Mouse (Mus musculus): Measurements from ENCODE around the gene Loxl4. TPM values are rescaled to one million over a fixed set of nuclear protein-coding genes. Genes with fewer than 3 reads are reported as not detected.

The Loxl4 gene
- total RNA-seq (2014; rRNA removed) (0.74 and 1.1 TPM in 2 replicates), polyA plus RNA-seq (2012; rRNA removed) (2.3 and 4.3 TPM in 2 replicates)

- no peaks in the 10 kb centered on the region for H3K27me3 ChIP-seq (ENCODE audit: control insufficient read depth, insufficient read depth, low read length)
- TF ChIP-seq CTCF (IDR thresholded peaks at IDR 0.05; ENCODE audit: low read depth, low read length) (no peak), POLR2A (IDR thresholded peaks at IDR 0.05; ENCODE audit: extremely low read depth, insufficient read depth, low read length) (no peak)
- H3K9ac ChIP-seq (ENCODE audit: low read depth, low read length) = peak within 1 kb of the TSS; percentile 54
- H3K36me3 ChIP-seq (ENCODE audit: control insufficient read depth, insufficient read depth, low read length) = no peaks in the 10 kb centered on the region
- WGBS = 2% methylated on average over 35 of the region's 37 CpGs
- no peaks in the 10 kb centered on the region for H3K79me2 ChIP-seq (ENCODE audit: control insufficient read depth, insufficient read depth, low read length)
- peak within 1 kb of the TSS; percentile 61 for H3K4me3 ChIP-seq (ENCODE audit: insufficient read depth, low read depth, low read length)
- DNase-seq (ENCODE audit: extremely low read depth, low read depth, low spot score) = peak; percentile 14
- H3K27ac ChIP-seq (replicated peaks; ENCODE audit: insufficient read depth, low read depth, low read length) = 0 out of 2 replicates have a peak within 1 kb of the TSS, but pooled peaks have one; percentile 8
- peaks cover 6% of the 10 kb centered on the region; the same call in 1 of the 2 replicates for H3K4me1 ChIP-seq (ENCODE audit: control insufficient read depth, insufficient read depth, low read length)
Observed at GRCm38 (mm10) chr19:42612654-42613053, at the start of gene Loxl4. Gene Loxl4, minus strand, starts transcription at chr19:42612813.

- H3K79me2 ChIP-seq (ENCODE audit: control insufficient read depth, insufficient read depth, low read length) = no peaks in the 10 kb centered on the region
- H3K4me1 ChIP-seq (ENCODE audit: control insufficient read depth, insufficient read depth, low read length) = peaks cover 7% of the 10 kb centered on the region
- H3K27me3 ChIP-seq (ENCODE audit: control insufficient read depth, insufficient read depth, low read length) = no peaks in the 10 kb centered on the region
- TF ChIP-seq POLR2A (IDR thresholded peaks at IDR 0.05; ENCODE audit: extremely low read depth, insufficient read depth, low read length) (no peak), CTCF (IDR thresholded peaks at IDR 0.05; ENCODE audit: low read depth, low read length) (peak; percentile 36; the same call in 1 of the 2 replicates)
- H3K4me3 ChIP-seq (ENCODE audit: insufficient read depth, low read depth, low read length) = no peak overlapping the region
- H3K36me3 ChIP-seq (ENCODE audit: control insufficient read depth, insufficient read depth, low read length) = no peaks in the 10 kb centered on the region
- WGBS = 46% methylated on average over 9 of the region's 9 CpGs
- DNase-seq (ENCODE audit: extremely low read depth, low read depth, low spot score) = peak; percentile 65
- no peak overlapping the region for H3K9ac ChIP-seq (ENCODE audit: low read depth, low read length)
- H3K27ac ChIP-seq (replicated peaks; ENCODE audit: insufficient read depth, low read depth, low read length) = no peak overlapping the region
Observed at GRCm38 (mm10) chr19:42661430-42662164, 49.0 kb upstream of the Loxl4 start.

GRCm38 (mm10) chr19:42660244-42660565, 47.6 kb upstream of the Loxl4 start:
- TF ChIP-seq POLR2A (IDR thresholded peaks at IDR 0.05; ENCODE audit: extremely low read depth, insufficient read depth, low read length) (no peak), CTCF (IDR thresholded peaks at IDR 0.05; ENCODE audit: low read depth, low read length) (no peak)
- WGBS = 95% methylated on average over 2 of the region's 2 CpGs
- H3K36me3 ChIP-seq (ENCODE audit: control insufficient read depth, insufficient read depth, low read length) = no peaks in the 10 kb centered on the region

GRCm38 (mm10) chr19:42659354-42660243, 47.0 kb upstream of the Loxl4 start:
- Histone ChIP-seq H3K27ac (replicated peaks; ENCODE audit: insufficient read depth, low read depth, low read length) (peak overlapping the region; percentile 5), H3K27me3 (ENCODE audit: control insufficient read depth, insufficient read depth, low read length) (no peaks in the 10 kb centered on the region), H3K4me1 (ENCODE audit: control insufficient read depth, insufficient read depth, low read length) (peaks cover 7% of the 10 kb centered on the region), H3K4me3 (ENCODE audit: insufficient read depth, low read depth, low read length) (no peak overlapping the region), H3K9ac (ENCODE audit: low read depth, low read length) (no peak overlapping the region), H3K36me3 (ENCODE audit: control insufficient read depth, insufficient read depth, low read length) (no peaks in the 10 kb centered on the region), H3K79me2 (ENCODE audit: control insufficient read depth, insufficient read depth, low read length) (no peaks in the 10 kb centered on the region)
- 20% methylated on average over 21 of the region's 21 CpGs for WGBS
- peak; percentile 93 for DNase-seq (ENCODE audit: extremely low read depth, low read depth, low spot score)
- no peak for TF ChIP-seq CTCF (IDR thresholded peaks at IDR 0.05; ENCODE audit: low read depth, low read length)
- TF ChIP-seq POLR2A (IDR thresholded peaks at IDR 0.05; ENCODE audit: extremely low read depth, insufficient read depth, low read length) = no peak

More at GRCm38 (mm10) chr19:42660244-42660565, 47.6 kb upstream of the Loxl4 start:
- no peak for DNase-seq (ENCODE audit: extremely low read depth, low read depth, low spot score)
- no peaks in the 10 kb centered on the region for H3K27me3 ChIP-seq (ENCODE audit: control insufficient read depth, insufficient read depth, low read length)
- peak overlapping the region; percentile 5 for H3K27ac ChIP-seq (replicated peaks; ENCODE audit: insufficient read depth, low read depth, low read length)
- H3K79me2 ChIP-seq (ENCODE audit: control insufficient read depth, insufficient read depth, low read length) = no peaks in the 10 kb centered on the region
- H3K4me1 ChIP-seq (ENCODE audit: control insufficient read depth, insufficient read depth, low read length) = peaks cover 7% of the 10 kb centered on the region
- H3K9ac ChIP-seq (ENCODE audit: low read depth, low read length) = no peak overlapping the region
- no peak overlapping the region for H3K4me3 ChIP-seq (ENCODE audit: insufficient read depth, low read depth, low read length)

- 84% methylated on average over 6 of the region's 6 CpGs for WGBS
- peaks cover 7% of the 10 kb centered on the region for H3K4me1 ChIP-seq (ENCODE audit: control insufficient read depth, insufficient read depth, low read length)
- H3K36me3 ChIP-seq (ENCODE audit: control insufficient read depth, insufficient read depth, low read length) = no peaks in the 10 kb centered on the region
- no peaks in the 10 kb centered on the region for H3K27me3 ChIP-seq (ENCODE audit: control insufficient read depth, insufficient read depth, low read length)
- TF ChIP-seq CTCF (IDR thresholded peaks at IDR 0.05; ENCODE audit: low read depth, low read length) (no peak), POLR2A (IDR thresholded peaks at IDR 0.05; ENCODE audit: extremely low read depth, insufficient read depth, low read length) (no peak)
- no peak overlapping the region for H3K27ac ChIP-seq (replicated peaks; ENCODE audit: insufficient read depth, low read depth, low read length)
- H3K79me2 ChIP-seq (ENCODE audit: control insufficient read depth, insufficient read depth, low read length) = no peaks in the 10 kb centered on the region
- no peak for DNase-seq (ENCODE audit: extremely low read depth, low read depth, low spot score)
- H3K4me3 ChIP-seq (ENCODE audit: insufficient read depth, low read depth, low read length) = no peak overlapping the region
- H3K9ac ChIP-seq (ENCODE audit: low read depth, low read length) = no peak overlapping the region
Observed at GRCm38 (mm10) chr19:42658435-42659135, 46.0 kb upstream of the Loxl4 start.

Data from liver, adult 2 months (tissue).